Mouse (Mus musculus): ENCODE results near the gene Cyb5b.

DNA sequence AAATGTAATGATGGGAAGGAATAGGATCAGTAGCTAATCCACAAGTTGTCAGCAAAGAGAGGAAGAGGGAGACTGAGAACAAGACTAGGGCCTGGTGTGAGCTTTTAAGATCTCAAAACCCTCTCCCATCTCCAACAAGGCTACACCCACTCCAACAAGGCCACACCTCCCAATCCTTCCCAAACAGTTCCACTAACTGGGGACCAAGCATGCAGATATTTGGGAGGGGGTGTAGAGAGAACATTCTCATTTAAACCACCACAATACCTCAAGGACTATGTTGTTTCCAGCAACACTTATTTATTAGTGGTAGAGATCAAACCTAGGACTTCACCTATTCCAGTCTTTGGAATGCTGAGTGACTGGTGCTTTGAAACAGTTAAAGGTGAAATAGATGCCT is 6.4 kb downstream of the Cyb5b start:
- no peak for TF ChIP-seq CTCF (IDR thresholded peaks at IDR 0.05; ENCODE audit: control insufficient read depth, insufficient read depth, low read length)
- TF ChIP-seq POLR2A (IDR thresholded peaks at IDR 0.05; ENCODE audit: borderline replicate concordance, control insufficient read depth, low read depth, low read length): no peak
